Mouse (Mus musculus): ENCODE data around the gene Rgs8.

The Rgs8 gene

DNA sequence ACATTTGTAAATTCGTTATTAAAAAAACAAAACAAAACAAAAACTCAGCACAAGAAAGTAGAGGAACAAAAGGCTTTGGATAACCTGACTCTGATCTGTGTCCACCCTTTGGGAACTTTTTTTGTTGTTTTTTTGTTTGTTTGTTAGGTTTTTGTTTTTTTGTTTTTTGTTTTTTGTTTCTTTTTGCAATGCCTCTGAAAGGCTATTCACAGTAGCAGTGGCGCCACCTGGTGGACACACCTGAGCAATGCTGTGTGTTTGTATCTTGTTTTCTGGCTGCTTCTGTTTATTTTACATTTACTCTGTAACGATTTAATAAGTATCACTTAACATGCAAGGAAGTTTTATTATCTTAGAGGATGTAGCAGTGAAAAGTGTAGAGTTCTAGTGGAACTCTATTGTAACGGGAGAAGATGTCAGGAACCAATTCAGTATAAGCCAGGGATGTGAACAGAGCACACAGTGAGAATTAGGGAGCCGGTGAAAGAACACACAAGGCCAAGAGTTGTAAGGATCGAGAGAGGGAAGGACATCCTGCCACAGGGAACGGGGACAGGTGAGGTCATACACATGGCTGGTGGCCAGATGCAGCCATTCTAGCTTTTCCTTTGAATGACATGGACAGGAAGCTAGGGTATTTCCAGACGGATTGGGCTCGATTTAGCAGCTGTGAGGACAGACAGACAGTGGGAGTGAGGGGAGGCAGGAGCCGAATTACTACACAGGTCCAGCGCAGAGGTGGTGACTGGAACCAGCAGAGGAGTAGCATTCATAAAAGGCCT lies 89.7 kb downstream of the Rgs8 start:
- 42% methylated on average over 11 of the region's 11 CpGs for WGBS

DNA sequence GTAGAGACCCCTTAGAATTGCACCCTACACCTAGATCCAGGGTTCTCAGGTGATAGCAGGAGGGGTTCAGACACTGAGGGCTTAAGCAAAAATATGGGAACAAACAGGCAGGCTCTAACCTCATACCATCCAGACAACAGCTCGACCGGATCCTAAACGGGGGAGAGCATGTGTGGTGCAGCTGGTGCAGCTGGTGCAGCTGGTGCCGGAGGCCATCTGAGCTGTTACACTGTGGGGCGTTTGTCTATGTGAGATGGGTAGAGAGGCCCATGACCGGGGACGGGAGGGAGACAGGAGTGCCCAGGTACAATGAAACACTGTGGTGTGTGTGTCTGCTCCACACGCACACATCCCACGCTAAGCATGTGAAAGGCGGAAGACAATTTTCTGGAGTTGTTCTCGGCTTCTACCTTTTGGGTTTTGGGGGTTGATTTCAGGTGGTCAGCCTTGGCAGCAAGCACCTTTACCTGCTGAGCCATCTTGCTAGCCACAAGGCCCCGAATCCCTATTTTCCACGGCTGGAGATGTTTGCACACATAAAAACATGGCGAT lies 93.4 kb downstream of the Rgs8 start:
- 77% methylated on average over 14 of the region's 14 CpGs for WGBS

DNA sequence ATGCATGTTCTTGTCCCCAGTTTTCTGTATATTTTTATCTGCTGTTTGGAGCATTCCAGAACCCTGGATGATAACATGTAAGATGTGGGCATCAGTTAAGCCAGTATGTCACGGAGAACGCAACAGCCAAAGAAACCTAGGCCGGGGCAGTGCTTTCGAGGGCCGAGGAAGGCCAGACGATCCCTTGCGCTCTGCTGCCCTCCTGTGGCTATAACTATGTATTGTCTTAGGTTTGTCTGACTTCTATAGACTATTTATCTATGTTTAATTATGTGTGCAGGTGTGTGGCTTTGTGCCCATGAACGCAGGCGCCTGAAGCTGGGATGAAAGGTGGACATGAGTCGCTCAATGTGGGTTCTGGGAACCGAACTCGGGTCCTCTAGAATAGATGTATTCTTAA lies 93.9 kb downstream of the Rgs8 start:
- WGBS, result 3% methylated on average over 12 of the region's 12 CpGs

DNA sequence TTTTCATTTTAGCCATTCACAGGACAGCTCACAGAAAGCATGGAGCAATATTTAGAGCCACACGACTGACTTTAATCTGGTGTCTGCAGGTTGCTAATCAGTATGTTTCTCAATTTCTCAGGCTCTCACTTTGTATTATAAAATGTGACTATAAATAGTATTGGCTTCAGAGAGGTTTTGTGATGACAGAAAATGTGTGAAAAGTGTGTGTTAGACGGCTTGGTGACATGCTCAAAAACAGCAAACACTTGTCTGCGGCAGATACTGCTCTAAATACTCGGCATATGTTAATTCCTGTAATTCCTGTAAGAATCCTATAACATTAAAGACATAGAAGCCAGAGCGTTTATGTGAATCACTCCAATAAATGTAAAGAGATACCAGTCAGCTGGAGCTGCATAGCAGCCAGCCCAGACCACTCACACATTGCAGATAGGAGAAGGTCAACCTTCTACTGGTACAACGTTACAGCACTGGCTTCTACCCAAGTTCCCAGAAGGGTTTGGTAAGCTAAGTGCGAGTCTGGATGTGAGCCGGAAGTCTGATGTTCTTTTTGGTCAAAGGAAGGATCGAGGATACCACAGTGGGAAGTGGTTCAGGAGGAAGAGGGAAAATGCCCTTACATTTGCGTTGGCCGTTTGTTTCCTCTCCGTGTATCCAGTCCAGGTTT lies 95.2 kb downstream of the Rgs8 start:
- 42% methylated on average over 12 of the region's 12 CpGs for WGBS

DNA sequence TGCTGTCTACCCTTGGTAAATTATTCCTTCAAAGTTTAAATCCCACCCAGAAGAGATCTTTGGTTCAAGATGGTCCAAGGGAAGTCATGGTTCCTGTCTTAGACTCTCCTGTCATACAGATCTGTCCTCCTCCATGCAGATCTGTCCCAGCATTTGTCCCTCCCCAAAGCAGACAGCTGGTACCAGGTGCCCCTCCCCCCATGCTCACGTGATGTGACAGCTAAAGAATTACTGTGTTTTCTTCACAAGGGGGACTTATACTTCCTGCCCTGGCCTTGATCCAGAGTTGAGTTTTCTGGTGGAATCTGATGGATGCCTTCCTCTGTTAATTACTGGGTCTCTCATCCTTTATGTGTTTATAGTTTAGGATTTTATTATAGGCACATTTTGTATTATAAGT lies 95.7 kb downstream of the Rgs8 start:
- WGBS, result 8% methylated on average over 1 of the region's 1 CpGs

DNA sequence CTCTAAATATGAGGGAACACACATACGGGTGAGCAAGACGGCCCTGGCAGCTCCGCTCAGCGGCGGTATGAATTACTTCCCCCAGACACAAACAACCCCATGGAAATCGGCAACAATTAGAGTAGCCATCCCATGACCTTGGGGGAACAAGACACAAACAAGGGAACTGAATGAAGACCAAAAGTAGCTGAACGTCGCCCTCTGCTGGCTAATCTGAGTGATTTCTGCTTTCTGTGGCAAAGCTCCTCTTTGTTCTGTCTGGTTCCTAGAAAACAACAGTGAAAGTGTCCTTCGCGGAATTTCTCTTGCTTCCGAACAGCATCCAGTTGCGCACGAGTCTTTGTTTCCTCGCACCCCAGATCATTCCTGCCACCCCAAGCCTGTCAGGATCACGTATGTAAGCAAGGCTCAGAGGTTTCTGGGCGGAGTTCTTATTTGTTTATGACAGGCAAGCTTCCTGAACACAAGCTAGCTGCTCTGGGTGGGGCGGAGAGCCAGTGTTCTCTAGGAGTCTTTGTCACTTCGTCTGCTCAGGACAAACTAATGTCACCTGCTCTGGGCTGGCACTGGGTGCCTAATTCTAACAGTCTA lies 96.5 kb downstream of the Rgs8 start, which contains the start of gene Rnasel:
Gene Rnasel (plus strand): TSS at position 216 of the 591 bp plus-strand sequence.
- under 1% methylated on average over 18 of the region's 18 CpGs for WGBS

Measured in cerebral cortex, adult 2 months (tissue).